ENCODE assay signal across 9 mouse cellular contexts in the genomic region with DNA sequence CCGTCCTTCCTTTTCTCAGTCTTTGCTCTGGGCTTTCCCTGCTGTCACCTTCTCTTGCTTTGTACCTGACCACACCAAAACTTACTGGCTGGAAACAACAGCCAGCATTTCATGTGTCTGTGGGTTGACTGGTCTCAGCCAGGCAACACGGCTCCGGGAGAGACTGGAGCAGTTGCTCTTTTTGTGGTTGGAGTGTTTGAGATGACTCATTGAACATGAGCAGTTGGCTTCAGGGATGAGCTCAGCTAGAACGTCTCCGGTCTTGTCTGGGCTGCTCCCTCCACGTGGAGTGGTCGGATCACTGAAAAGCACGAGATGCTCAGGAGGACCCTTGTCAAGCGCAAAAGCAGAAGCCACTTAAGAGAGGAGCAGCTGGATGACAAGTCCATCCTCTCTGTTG.
DNase-seq lines count a peak whose midpoint lies in the region; ATAC-seq lines count a peak whose summit lies in the region.
"Had no signal": no experiment of that assay in that cellular context is flagged by ENCODE, and none has a peak within 500 bp of the region (broad histone marks: within the 10 kb centered on the region; RNA-seq: fewer than 3 reads in every experiment).

No protein-coding gene starts in this region.

- H3K27ac ChIP-seq in macrophage, result peak overlapping the region; percentile 53

- no peak for ATAC-seq in erythroid progenitor cell, adult 5-6 weeks (replicated peaks; ENCODE audit: low FRiP score, poor library complexity, severe bottlenecking)

- DNase-seq in heart, adult 11 months, result peak; percentile 95
- DNase-seq in heart, postnatal 10 days, result no peak
- DNase-seq in CD4-positive helper T cell, adult 2 months (ENCODE audit: low read depth, low spot score), result peak; percentile 7
- DNase-seq in cerebellum, adult 11-12 months, result peak; percentile 60
- no peak for DNase-seq in embryo, embryonic 10 days (ENCODE audit: low spot score)
- DNase-seq: liver; lung, postnatal 14 days had no signal

- intact Hi-C loops in heart, postnatal 10 days (cut with DNase I), result loop anchor here (10.0 kb wide), 1 partner anchor 187 kb away; no protein-coding TSS in a partner anchor

- no peaks in the 10 kb centered on the region for H3K79me2 ChIP-seq in macrophage (ENCODE audit: inconsistent target)

- no peak overlapping the region for H3K4me3 ChIP-seq in macrophage (ENCODE audit: inconsistent target)

- WGBS in macrophage (ENCODE audit: missing documents), result 29% methylated on average over 7 of the region's 9 CpGs

- no peaks in the 10 kb centered on the region for H3K36me3 ChIP-seq in macrophage (ENCODE audit: inconsistent target)

Comparison
In these comparisons a context has a peak if more than half of its experiments do, and no peak if none do; other contexts are left out.
1. DNase-seq: peak in heart, adult 11 months (single experiment), CD4-positive helper T cell, adult 2 months (single experiment) and cerebellum, adult 11-12 months (single experiment); none in heart, postnatal 10 days (0 of 2) and embryo, embryonic 10 days (single experiment).